Mouse (Mus musculus) c-Kit-negative CD71-positive TER-119-positive erythroid progenitor cells, embryonic 14.5 days (primary cell): ENCODE data around the gene Utrn.

Experiments used
- DNase-seq: peaks from one replicate; pipeline ENCODE4 v3.0.0-alpha.2; 2013; ENCODE audit warnings: low read depth, low spot score

The Utrn gene

DNA sequence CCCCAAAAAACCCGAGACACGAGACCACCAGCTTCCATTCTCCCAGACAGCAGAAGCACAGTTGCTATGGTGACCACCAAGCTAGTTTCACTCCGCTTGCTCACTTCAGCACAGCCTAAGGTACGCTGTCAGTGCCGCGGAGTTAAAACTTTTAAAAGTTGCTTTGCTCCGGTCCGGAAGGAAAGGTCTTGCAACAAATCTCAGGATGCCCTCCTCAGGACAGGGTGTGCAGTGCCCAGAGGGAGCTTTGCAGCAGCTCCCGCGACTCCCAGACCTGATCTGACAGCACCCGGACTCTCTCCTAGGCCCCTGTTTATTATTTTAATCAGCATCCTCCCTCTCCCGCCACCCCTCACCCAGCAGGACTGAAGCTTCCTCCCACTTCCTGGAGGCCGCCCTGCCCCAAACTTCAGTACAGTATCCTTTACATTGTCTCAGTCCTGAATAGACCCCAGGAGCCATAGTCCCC, 320.5 kb downstream of the Utrn start:
- DNase-seq = no peak

DNA sequence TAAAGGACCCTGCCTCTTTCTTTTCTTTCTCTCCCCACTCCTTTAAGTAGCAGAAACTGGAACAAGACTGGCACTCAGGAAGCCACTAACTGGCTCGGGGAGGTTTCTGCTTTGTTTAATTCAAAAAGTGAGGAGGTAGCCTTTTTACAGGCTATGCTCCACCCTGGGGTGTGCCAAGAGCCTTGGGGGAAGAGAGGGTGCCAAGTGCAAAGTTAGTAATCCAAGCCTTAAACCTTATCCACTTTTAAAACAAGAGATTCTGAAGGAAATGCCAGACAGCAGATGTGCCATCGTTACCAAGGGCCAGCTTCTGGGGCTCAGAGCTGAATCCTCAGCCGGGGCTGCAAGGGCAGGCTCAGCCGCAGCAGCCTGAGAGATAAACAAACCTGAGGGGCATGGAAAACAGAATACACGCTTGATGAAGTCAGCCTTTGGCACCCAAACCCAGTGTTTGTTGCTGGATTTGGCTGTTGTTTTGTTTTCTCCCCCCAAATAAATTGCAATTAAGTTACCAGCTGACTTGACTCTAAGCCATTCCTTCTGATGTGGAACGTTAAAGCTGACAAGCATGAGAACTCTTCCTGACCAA, 322.0 kb downstream of the Utrn start:
- no peak for DNase-seq

DNA sequence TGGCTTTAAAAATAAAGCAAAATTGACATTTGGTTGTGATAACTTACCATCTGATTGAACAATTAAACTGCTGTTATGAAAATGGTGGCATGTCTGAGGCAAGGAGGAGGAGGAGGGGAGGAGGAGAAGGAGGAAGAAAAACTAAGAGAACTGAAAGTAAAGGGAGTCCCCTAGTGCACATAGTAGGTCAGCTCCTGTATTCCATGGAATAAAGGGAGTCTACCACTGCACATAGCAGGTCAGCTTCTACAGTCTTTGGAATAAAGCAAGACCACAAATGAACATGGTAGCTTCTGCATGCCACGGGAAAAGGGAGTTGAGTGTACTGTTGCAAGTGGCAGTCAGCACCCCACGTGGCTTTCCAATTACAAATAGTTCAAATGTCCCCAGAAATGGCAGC, 323.7 kb downstream of the Utrn start:
- no peak for DNase-seq

- no peak for DNase-seq
These were observed 327.4 kb downstream of the Utrn start for GRCm38 (mm10) chr10:12541757-12542156.

DNA sequence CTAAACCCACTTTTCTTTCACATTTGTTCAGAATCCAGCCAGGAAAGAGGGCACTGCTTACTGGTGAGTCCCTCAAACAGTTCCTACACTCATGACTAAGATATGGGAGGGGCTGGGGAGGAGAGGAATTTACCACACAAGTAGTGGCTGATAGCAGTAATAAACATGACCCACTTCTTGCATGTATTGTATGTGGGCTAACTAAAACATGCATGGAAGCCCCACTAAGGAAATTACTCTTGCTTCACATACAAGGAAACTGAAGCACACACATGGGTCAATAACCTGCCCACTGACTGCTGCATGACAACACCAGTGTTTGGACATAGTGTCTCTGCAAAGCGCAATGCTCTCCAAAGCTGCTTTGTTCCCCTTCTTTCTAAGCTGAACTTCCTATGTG, 333.9 kb downstream of the Utrn start:
- DNase-seq = no peak

DNA sequence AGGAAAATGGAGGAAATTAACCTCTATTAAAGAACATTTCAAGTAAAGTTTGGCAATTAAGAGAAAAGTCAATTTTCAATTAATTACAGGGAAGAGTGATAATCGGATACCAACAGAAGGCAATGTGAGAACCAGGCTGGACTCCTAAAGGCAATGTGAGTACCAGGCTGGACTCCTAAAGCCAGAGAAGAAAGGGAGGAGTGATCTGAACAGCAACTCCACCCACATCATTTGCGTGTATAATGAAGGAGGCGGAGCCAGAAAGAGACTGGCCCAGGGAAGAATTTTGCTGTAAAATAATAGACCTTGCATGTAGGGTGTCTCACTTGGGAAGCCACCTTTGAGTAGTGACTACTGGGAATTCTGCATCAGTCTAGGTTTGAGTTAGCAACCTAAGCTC, 334.4 kb downstream of the Utrn start:
- peak; percentile 9 for DNase-seq

DNA sequence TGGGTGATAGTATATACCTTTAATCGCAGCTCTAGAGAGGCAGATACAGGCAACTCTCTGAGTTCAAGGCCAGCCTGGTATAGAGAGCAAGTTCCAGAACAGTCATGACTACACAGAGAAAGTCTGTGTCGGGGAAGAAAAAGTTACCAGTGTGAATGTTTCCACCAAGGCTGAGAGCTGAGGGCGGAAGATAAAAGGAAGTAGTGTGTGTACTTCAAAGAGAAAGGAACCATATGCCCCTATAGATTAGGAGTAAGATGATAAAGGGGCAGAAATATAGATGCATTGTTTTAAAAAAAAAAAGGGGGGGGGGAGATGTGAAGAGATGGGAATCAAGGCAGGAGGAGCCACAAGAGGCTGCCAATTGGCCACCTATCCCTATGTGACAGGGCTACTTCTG, 334.9 kb downstream of the Utrn start:
- no peak for DNase-seq

DNA sequence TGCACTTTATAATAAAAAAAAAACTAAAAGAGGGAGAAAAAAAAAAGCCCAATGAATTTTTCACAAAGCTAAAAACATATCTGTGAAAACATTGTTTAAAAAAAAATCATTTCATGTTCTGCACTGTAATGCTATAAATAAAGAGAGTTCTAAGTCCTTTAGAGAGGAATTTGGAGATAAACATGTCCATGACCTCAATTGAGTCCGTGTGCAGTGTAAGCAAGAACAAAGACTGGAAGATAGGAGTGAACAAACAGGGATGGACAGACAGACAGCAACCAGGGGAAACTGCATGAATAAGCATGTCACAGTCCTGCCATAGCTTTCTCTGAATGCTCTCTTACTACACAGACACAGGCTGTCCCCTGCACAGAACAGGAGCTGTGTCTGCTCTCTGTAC, 347.1 kb downstream of the Utrn start:
- no peak for DNase-seq

DNA sequence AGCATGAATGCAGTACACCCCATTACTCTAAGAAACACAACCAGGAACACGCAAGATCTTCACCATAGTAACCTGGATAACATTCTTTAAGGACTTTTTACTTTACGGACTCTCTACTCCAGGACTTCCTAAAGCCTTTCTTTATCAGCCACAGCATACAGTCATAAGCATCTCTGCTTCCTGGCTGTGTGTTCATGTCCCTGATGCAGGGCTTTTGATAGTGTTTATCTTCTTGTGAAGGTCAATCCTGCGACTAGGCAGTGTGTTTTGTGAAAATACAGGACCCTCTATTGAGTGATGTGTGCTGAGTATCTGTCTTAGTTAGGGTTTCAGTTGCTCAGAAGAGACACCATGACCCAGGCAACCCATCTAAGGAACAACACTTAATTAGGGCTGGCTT, 351.0 kb downstream of the Utrn start:
- DNase-seq = no peak

DNA sequence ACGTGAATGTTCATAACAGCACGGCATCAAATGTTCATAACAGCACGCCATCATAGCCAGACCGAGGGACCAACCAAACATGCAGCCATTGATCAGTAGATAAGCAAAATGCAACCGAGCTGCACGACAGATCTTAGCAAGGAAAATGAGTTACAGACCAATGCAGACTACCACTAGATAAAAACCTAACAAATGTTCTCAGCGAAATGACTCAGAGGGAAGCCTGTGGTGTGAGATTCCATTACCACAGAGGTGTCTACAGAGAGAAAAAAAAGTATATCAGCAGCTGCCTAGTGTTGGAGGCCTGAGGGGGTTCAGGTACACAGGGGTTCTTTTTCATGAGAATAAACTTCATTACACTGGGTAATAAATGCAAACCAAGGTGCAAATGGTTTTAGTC, 363.6 kb downstream of the Utrn start:
- no peak for DNase-seq

- no peak for DNase-seq
These were observed 368.7 kb downstream of the Utrn start for GRCm38 (mm10) chr10:12500489-12500888.

DNA sequence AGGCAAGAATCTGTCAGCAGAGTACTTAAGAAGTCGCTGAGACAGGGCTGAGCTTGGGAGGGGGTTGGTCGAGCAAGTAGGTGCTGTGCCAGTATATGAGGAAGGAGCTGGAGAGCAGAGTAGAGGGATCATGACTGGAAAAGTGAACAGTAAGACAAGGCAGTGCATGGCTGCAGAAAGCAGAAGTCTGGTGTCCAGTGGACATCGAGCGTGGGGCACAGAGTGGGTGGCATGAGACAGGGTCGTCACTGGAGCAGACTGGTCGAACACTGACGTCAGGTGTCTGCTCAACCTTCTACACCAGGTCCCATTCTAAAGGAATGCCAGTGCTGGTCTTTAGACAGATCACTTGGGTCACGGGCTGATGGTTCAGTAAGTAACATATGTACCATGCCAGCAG, 371.6 kb downstream of the Utrn start:
- no peak for DNase-seq

DNA sequence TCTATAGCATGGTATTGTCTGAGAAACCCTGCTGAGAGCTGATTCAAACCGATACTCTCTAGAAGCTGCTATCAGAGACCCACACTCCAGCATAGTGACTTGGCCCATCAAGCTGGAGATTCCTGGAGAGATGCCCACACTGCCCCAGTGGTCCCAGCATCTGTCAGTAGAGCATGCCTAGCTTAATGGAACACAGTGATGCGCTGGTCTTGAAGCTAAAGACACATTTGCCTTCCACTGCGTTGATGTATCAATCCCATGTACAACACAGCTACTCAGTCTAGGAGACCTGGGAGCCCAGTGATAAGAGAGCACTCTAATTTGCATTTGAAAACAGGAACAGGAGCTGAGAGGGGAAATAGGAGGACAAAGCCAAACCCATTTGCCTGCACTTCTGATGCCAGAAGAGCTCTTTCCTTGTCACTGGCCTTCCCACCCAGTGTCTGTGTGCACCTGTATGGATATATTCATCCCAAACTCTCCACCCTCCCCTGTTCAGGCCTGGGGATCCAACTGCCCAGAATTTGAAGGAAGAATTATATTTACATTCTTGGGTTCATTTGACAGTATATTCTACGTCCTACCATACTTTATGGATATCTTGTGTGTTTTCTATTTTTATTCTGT, 379.5 kb downstream of the Utrn start:
- DNase-seq = no peak

GRCm38 (mm10) chr10:12488518-12488917, 380.6 kb downstream of the Utrn start:
- DNase-seq = no peak

GRCm38 (mm10) chr10:12488117-12488516, 381.0 kb downstream of the Utrn start:
- DNase-seq = no peak

- no peak for DNase-seq
These were observed 385.7 kb downstream of the Utrn start for GRCm38 (mm10) chr10:12483494-12483893.

GRCm38 (mm10) chr10:12482975-12483374, 386.2 kb downstream of the Utrn start:
- no peak for DNase-seq

DNA sequence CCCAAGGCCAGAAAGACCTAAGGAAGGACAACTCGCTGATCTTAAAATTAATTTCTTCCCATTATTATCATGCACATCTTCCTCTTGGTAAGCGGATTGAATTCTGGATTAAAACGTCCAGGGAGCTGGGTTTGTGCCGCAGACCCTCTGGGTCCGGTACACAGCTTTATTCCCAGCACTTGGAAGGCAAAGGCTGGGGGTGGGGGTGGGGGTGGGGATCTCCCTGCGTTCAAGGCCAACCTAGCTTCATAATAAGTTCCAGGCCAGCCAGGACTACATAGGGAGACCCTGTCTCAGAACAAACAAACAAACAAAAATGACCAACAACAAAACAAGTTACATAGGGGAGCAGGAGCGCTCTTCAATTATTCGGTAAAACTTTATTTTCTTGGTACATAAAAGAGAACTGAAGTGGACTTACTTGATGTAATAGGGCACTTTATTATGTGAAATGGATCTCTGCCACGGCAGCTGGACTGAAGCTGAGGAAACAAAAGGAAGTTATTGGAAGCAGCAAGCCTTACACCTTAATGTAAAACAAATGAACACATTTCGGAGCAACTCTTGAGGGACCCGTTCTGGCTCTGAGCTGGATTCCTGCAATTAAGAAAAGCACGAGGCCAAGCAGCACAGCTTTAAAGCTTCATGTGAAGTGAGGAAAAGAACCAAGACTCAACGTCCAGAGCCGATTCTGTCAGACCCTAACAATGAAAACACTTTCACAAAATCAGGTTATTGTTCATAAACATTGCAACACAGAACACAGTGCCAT, 394.1 kb downstream of the Utrn start:
- DNase-seq = no peak

- no peak for DNase-seq
These were observed 399.6 kb downstream of the Utrn start for GRCm38 (mm10) chr10:12469391-12470057.

DNA sequence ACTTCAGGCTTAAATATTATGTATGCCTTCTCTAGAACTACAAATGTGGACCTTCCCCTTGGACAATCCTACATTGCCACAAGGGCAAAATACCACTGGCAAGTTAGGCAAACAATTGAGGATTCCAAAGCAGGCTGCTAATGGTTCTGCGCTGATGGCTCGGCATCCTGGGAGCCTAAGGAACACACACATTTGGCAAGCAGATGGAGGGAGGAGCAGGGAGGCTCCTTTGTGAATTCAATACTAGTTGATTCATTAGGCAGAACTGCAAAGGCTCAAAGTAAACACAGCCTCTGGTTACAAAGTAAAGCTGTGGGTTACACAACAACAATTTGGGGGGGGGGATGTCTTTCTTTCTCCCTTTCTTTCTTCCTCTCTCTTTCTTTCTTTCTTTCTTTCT, 401.6 kb downstream of the Utrn start:
- DNase-seq = no peak

GRCm38 (mm10) chr10:12460945-12461344, 408.2 kb downstream of the Utrn start:
- no peak for DNase-seq

- DNase-seq = no peak
These were observed 412.3 kb downstream of the Utrn start for GRCm38 (mm10) chr10:12456867-12457266.
